In the genomic region with DNA sequence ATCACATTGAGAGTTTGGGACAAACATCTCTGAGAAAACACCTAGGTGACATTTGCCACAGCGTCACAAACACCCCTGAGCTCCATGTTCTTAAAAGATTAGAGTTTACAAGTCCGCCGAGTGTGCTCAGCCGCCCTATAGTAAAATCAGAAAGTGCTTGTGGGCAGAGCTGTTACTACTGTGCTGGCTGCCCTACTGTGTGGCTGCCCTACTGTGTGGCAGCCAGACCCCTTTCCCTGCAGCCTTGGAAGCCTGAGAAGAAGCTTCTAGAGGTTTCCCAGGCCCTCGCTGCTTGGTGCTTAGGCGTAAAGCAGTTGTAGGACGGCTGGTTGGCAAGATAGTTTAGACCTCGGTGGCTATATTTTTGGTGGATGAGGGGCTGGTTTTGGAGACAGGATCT, we compare ENCODE assay signal across 30 mouse cellular contexts. TPM values are rescaled to one million over a fixed set of nuclear protein-coding genes. Genes with fewer than 3 reads are reported as not detected.
"Had no signal": no experiment of that assay in that cellular context is flagged by ENCODE, and none has a peak within 500 bp of the region (broad histone marks: within the 10 kb centered on the region; RNA-seq: fewer than 3 reads in every experiment).

No protein-coding gene starts in this region.

- H3K4me1 ChIP-seq: embryonic facial prominence, embryonic 10.5 days; embryonic facial prominence, embryonic 12.5 days; embryonic facial prominence, embryonic 13.5 days; embryonic facial prominence, embryonic 15.5 days; forebrain, embryonic 10.5 days; forebrain, embryonic 12.5 days; forebrain, embryonic 13.5 days; forebrain, embryonic 15.5 days had no signal

- ATAC-seq: forebrain, embryonic 13.5 days; forebrain, embryonic 14.5 days; forebrain, embryonic 15.5 days; forebrain, embryonic 16.5 days; forebrain, postnatal 0 days had no signal

- H3K27ac ChIP-seq: embryonic facial prominence, embryonic 10.5 days; embryonic facial prominence, embryonic 12.5 days; embryonic facial prominence, embryonic 13.5 days; embryonic facial prominence, embryonic 15.5 days; forebrain, embryonic 10.5 days; forebrain, embryonic 12.5 days; forebrain, embryonic 13.5 days; forebrain, embryonic 15.5 days; gastrocnemius, adult 2 months; heart, adult 2 months had no signal

- H3K4me3 ChIP-seq: embryonic facial prominence, embryonic 10.5 days; embryonic facial prominence, embryonic 12.5 days; embryonic facial prominence, embryonic 13.5 days; embryonic facial prominence, embryonic 15.5 days; erythroblast, embryonic 14.5 days; forebrain, embryonic 10.5 days; forebrain, embryonic 12.5 days; forebrain, embryonic 13.5 days; forebrain, embryonic 15.5 days; gastrocnemius, adult 2 months; heart, adult 2 months had no signal

- H3K27me3 ChIP-seq: embryonic facial prominence, embryonic 12.5 days; embryonic facial prominence, embryonic 13.5 days; embryonic facial prominence, embryonic 15.5 days; forebrain, embryonic 12.5 days; forebrain, embryonic 13.5 days; forebrain, embryonic 15.5 days had no signal

- H3K9me3 ChIP-seq: embryonic facial prominence, embryonic 10.5 days; embryonic facial prominence, embryonic 12.5 days; embryonic facial prominence, embryonic 13.5 days; embryonic facial prominence, embryonic 15.5 days; forebrain, embryonic 10.5 days; forebrain, embryonic 12.5 days; forebrain, embryonic 13.5 days; forebrain, embryonic 15.5 days had no signal

- H3K9ac ChIP-seq: embryonic facial prominence, embryonic 12.5 days; embryonic facial prominence, embryonic 13.5 days; embryonic facial prominence, embryonic 15.5 days; forebrain, embryonic 12.5 days; forebrain, embryonic 13.5 days; forebrain, embryonic 15.5 days; forebrain, postnatal 0 days had no signal

- H3K4me2 ChIP-seq: embryonic facial prominence, embryonic 12.5 days; embryonic facial prominence, embryonic 13.5 days; embryonic facial prominence, embryonic 15.5 days; forebrain, embryonic 12.5 days; forebrain, embryonic 13.5 days; forebrain, embryonic 15.5 days had no signal

- DNase-seq: cerebellum, adult 9-10 months; cerebellum, adult 9-11 months; cerebellum, postnatal 10 days; cerebellum, postnatal 14 days; cerebellum, postnatal 25 days; cerebellum, postnatal 36 days; embryo, embryonic 11 days; forebrain, postnatal 0 days; gastrocnemius, adult 2 months; gastrocnemius, postnatal 10 days; gastrocnemius, postnatal 14 days; gastrocnemius, postnatal 25 days; gastrocnemius, postnatal 36 days; heart, adult 11 months; heart, adult 18-20 months; heart, adult 2 months had no signal

RNA-seq across cellular contexts. Expression of gene F2, which starts 23.4 kb away (rescaled TPM):
- total RNA-seq: forebrain, postnatal 0 days; granulocyte monocyte progenitor cell, adult 5-6 weeks; heart, adult 18-20 months; heart, adult 2 months had no signal
- polyA plus RNA-seq: embryonic facial prominence, embryonic 11.5 days; forebrain, embryonic 10.5 days; forebrain, embryonic 11.5 days; forebrain, embryonic 16.5 days; forebrain, postnatal 0 days; heart, adult 2 months had no signal
